Mouse (Mus musculus) stomach, embryonic 15.5 days (tissue): Measurements from ENCODE around the gene Lypd1. TPM values are rescaled to one million over a fixed set of nuclear protein-coding genes. Genes with fewer than 3 reads are reported as not detected.

Experiments used
- ATAC-seq: fragments of 200-750 bp; cut with Nextera tagmentation; 2 replicates; pipeline ENCODE4 v1.8.0; 2017; ENCODE audit warnings: low read depth, moderate number of reproducible peaks, moderate TSS enrichment; ENCODE audit not compliant: insufficient read depth, low FRiP score
- H3K27ac ChIP-seq: fragments of 300-500 bp; sonication (generic); 2 replicates; pipeline ENCODE4 v1.5.1; 2015; ENCODE audit warnings: mild to moderate bottlenecking, inconsistent platforms
- H3K27me3 ChIP-seq: fragments of 300-500 bp; sonication (generic); replicated peaks from 2 replicates; pipeline ENCODE4 v1.6.1; 2015; ENCODE audit warnings: inconsistent platforms
- H3K36me3 ChIP-seq: fragments of 300-500 bp; sonication (generic); 2 replicates; pipeline ENCODE4 v1.6.1; 2015; ENCODE audit warnings: inconsistent platforms
- H3K4me1 ChIP-seq: fragments of 300-500 bp; sonication (generic); 2 replicates; pipeline ENCODE4 v1.6.1; 2015; ENCODE audit warnings: inconsistent platforms
- H3K4me2 ChIP-seq: fragments of 300-500 bp; sonication (generic); 2 replicates; pipeline ENCODE4 v1.6.1; 2015; ENCODE audit warnings: mild to moderate bottlenecking, inconsistent platforms
- H3K4me3 ChIP-seq: fragments of 300-500 bp; sonication (generic); replicated peaks from 2 replicates; pipeline ENCODE4 v1.5.1; 2015; ENCODE audit warnings: inconsistent platforms
- H3K9ac ChIP-seq: fragments of 300-500 bp; sonication (generic); 2 replicates; pipeline ENCODE4 v1.6.1; 2015; ENCODE audit warnings: inconsistent platforms
- H3K9me3 ChIP-seq: fragments of 300-500 bp; sonication (generic); 2 replicates; pipeline ENCODE4 v1.6.1; 2016; ENCODE audit warnings: inconsistent platforms
- WGBS: fragments of 180-500 bp; shearing (Covaris S2); methylation state at CpG from one replicate; pipeline ENCODE4 v1.1.7; 2015; 5-methylcytosine and 5-hydroxymethylcytosine counted together
- polyA plus RNA-seq: library from polyadenylated mRNA; unstranded; fragments of >200 nt; fragmentation: Nextera tagmentation; extraction: Ambion mirVana; gene quantifications from 2 replicates; pipeline ENCODE4 v1.2.1, GENCODE M21; 2015

Gene Lypd1
- 1.6 and 2.5 TPM in 2 replicates for polyA plus RNA-seq

DNA sequence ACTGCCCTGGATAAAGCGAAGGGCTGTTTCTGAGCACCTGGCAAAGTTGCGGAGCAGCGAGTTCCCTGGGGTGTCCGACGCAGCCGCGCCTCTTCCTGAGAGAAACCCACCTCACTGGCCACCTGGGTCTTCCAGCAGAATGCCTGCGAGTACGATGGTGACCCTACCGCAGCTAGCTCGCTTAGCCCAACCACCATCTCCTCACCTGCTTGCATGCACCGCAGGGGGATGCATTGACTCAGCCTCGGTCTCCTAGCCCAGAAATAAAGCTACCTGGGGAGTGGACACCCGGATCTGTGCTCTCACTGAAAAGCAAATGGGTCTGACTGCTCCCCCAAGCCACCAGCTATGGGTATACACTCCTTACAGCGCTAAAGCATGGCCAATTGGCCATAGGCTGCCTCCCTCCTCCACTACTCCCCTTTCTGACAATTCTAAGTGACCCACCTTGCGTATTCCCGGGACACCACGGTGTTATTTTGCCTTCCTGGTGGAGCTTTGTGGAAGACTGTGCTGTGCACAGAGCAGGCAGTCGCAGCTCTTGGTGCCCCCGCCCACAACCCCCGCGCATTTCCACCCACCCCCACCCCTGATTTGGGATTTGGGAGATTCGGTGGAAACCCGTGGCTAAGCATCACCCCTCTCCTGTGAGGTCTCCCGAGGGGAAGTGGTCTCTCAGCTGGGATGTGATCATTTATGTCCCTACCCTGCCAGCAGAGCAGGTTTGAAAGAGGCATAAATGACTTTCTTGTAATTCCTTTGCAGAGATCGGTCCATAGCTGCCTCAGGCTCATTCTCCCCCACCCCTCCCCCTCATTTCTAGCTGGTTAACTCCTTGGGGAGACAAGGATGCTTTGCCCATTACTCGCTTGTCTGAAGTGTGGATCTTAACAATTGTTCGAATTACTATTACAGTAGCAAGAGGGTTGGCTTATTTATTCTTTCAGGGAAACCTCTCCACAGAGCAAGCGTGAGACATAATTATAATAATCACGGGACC, at the start of gene Lypd1:
Gene Lypd1, minus strand, starts transcription at position 501 of the 1,000 bp plus-strand sequence.
- 8% methylated on average over 30 of the region's 30 CpGs for WGBS
- no peak within 1 kb of the TSS for H3K9ac ChIP-seq
- H3K27ac ChIP-seq = no peak within 1 kb of the TSS
- peak within 1 kb of the TSS; percentile 96 for H3K4me2 ChIP-seq
- H3K9me3 ChIP-seq = no peaks in the 10 kb centered on the region
- ATAC-seq = no peak
- peak within 1 kb of the TSS; percentile 44 for H3K4me3 ChIP-seq
- peaks cover 30% of the 10 kb centered on the region for H3K27me3 ChIP-seq
- H3K4me1 ChIP-seq = peaks cover 23% of the 10 kb centered on the region
- H3K36me3 ChIP-seq = no peaks in the 10 kb centered on the region

DNA sequence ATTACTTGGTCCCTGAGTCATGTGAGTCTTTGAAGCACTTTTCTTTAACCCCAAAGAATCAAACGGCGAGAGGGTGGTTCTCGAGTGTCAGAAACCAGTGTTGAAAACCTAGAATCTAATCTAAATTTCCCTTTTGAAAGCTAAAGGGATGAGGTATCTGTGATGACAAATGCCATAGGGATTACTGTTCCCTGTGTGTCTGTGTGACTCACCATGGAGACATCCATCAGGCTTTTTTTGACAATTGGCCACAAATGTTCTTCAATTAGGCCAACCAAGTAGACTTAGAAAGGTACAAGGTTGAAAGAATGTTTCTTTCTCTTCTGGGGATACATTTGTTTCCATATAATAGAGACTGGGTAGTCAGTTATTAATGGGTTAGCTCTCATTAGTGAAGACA, 38.1 kb upstream of the Lypd1 start:
- Histone ChIP-seq H3K9me3 (no peaks in the 10 kb centered on the region), H3K9ac (no peak overlapping the region), H3K36me3 (no peaks in the 10 kb centered on the region), H3K4me3 (no peak overlapping the region), H3K4me1 (no peaks in the 10 kb centered on the region), H3K4me2 (no peak overlapping the region), H3K27me3 (no peaks in the 10 kb centered on the region), H3K27ac (no peak overlapping the region)
- ATAC-seq = no peak
- WGBS = 70% methylated on average over 3 of the region's 3 CpGs

DNA sequence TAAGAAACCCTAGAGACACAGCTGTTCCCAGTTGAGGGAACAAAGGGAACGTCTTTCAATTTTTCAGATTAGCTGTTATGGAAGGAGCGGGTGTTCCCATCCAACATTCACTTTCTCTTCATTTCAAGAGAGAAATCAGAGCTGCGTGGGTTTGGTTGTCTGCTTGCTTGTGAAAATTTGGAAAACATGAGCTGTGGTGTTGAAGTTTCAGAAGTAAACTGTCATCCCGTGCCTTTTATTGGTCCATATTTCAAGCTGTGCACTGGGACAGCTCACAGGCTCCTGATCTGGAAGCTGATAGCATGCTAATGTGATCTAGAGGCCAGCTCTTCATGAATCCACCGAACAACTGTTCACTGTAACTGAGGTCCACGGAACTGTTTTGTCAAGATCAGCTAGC, 36.2 kb upstream of the Lypd1 start:
- 69% methylated on average over 6 of the region's 6 CpGs for WGBS
- peaks cover 5% of the 10 kb centered on the region; the same call in 1 of the 2 replicates for H3K4me1 ChIP-seq

GRCm38 (mm10) chr1:125945136-125945535, 32.2 kb upstream of the Lypd1 start:
- 31% methylated on average over 9 of the region's 9 CpGs for WGBS
- Histone ChIP-seq H3K27me3 (no peaks in the 10 kb centered on the region), H3K4me1 (peaks cover 5% of the 10 kb centered on the region; the same call in 1 of the 2 replicates), H3K36me3 (no peaks in the 10 kb centered on the region), H3K4me2 (no peak overlapping the region), H3K9ac (no peak overlapping the region), H3K4me3 (no peak overlapping the region), H3K27ac (no peak overlapping the region), H3K9me3 (no peaks in the 10 kb centered on the region)
- no peak for ATAC-seq

More for the DNA sequence above, 36.2 kb upstream of the Lypd1 start:
- H3K9ac ChIP-seq = no peak overlapping the region
- no peaks in the 10 kb centered on the region for H3K9me3 ChIP-seq
- H3K4me2 ChIP-seq = no peak overlapping the region
- H3K27ac ChIP-seq = no peak overlapping the region
- no peaks in the 10 kb centered on the region for H3K27me3 ChIP-seq
- ATAC-seq = no peak
- H3K36me3 ChIP-seq = no peaks in the 10 kb centered on the region
- no peak overlapping the region for H3K4me3 ChIP-seq

- Histone ChIP-seq H3K27me3 (no peaks in the 10 kb centered on the region), H3K36me3 (no peaks in the 10 kb centered on the region), H3K4me1 (peaks cover 5% of the 10 kb centered on the region; the same call in 1 of the 2 replicates), H3K27ac (no peak overlapping the region), H3K9ac (no peak overlapping the region), H3K4me2 (no peak overlapping the region), H3K4me3 (no peak overlapping the region), H3K9me3 (no peaks in the 10 kb centered on the region)
- ATAC-seq = no peak
- WGBS = 63% methylated on average over 1 of the region's 1 CpGs
Measured at GRCm38 (mm10) chr1:125943305-125943704, 30.4 kb upstream of the Lypd1 start.

GRCm38 (mm10) chr1:125925486-125925885, 12.6 kb upstream of the Lypd1 start:
- no peak for ATAC-seq
- Histone ChIP-seq H3K9ac (no peak overlapping the region), H3K4me2 (no peak overlapping the region), H3K4me3 (no peak overlapping the region), H3K27me3 (no peaks in the 10 kb centered on the region), H3K27ac (no peak overlapping the region), H3K4me1 (no peaks in the 10 kb centered on the region), H3K36me3 (no peaks in the 10 kb centered on the region), H3K9me3 (no peaks in the 10 kb centered on the region)
- WGBS = 93% methylated on average over 10 of the region's 10 CpGs

DNA sequence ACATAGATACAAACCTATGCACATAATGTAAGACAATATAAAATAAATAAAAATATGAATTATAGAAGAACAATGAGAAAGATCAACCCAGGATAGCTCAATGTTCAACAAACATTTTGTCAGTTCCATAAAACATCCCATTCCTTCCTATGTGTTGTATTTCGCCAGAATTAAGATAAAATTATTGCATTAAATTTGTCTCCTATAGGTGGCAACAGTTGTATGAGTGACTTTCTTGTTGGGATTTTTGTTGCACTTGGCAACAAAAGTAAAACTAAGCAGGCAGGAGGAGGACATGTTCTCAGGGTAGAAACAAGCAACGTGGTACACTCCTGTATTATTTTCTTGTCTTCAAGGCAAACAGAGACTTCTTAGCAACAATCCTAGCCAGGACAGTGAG, 10.2 kb upstream of the Lypd1 start:
- H3K36me3 ChIP-seq = no peaks in the 10 kb centered on the region
- no peak overlapping the region for H3K9ac ChIP-seq
- 68% methylated on average over 2 of the region's 2 CpGs for WGBS
- no peaks in the 10 kb centered on the region for H3K27me3 ChIP-seq
- H3K4me1 ChIP-seq = no peaks in the 10 kb centered on the region
- ATAC-seq = no peak
- H3K27ac ChIP-seq = no peak overlapping the region
- no peak overlapping the region for H3K4me3 ChIP-seq
- H3K4me2 ChIP-seq = no peak overlapping the region
- no peaks in the 10 kb centered on the region for H3K9me3 ChIP-seq

- ATAC-seq = no peak
- Histone ChIP-seq H3K27ac (no peak overlapping the region), H3K9ac (no peak overlapping the region), H3K4me1 (no peaks in the 10 kb centered on the region), H3K27me3 (no peaks in the 10 kb centered on the region), H3K9me3 (no peaks in the 10 kb centered on the region), H3K4me3 (no peak overlapping the region), H3K4me2 (no peak overlapping the region), H3K36me3 (no peaks in the 10 kb centered on the region)
- WGBS = 89% methylated on average over 3 of the region's 3 CpGs
Measured at GRCm38 (mm10) chr1:125920696-125921095, 7.8 kb upstream of the Lypd1 start.

DNA sequence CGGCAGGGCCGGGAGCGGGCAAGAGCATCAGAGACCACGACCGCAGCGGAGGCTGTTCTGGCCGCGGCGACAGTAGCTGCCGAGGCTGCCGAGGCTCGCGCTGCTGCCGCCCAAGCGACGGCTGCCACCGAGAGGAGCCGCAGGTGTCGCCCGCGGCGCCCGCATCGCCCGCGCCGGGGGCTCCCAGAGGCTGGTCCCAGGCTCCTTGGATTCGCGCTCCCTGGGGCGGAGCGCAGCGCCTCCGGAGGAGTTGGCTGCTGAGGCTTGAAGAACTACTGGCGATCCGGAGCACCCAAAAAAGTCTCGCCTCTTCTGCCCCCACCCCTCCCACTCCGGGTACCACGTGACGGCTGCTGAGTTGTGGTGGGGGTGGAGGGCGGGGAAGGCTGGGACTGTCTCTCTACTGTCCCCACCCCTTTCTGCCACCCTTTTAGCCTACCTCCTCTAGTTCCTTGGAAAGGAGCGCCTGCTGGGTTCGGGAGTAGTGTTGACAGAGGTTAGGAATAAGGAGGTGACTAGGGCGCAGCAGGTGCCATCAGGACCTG, 928 bp downstream of the Lypd1 start:
- no peak overlapping the region for H3K9ac ChIP-seq
- H3K4me1 ChIP-seq = peaks cover 23% of the 10 kb centered on the region
- peak overlapping the region; percentile 96 for H3K4me2 ChIP-seq
- H3K4me3 ChIP-seq = peak overlapping the region; percentile 44
- no peak overlapping the region for H3K27ac ChIP-seq
- WGBS = 0% methylated on average over 43 of the region's 43 CpGs
- peak; percentile 61; the same call in 1 of the 2 replicates for ATAC-seq
- no peaks in the 10 kb centered on the region for H3K9me3 ChIP-seq
- H3K36me3 ChIP-seq = no peaks in the 10 kb centered on the region
- H3K27me3 ChIP-seq = peaks cover 30% of the 10 kb centered on the region

DNA sequence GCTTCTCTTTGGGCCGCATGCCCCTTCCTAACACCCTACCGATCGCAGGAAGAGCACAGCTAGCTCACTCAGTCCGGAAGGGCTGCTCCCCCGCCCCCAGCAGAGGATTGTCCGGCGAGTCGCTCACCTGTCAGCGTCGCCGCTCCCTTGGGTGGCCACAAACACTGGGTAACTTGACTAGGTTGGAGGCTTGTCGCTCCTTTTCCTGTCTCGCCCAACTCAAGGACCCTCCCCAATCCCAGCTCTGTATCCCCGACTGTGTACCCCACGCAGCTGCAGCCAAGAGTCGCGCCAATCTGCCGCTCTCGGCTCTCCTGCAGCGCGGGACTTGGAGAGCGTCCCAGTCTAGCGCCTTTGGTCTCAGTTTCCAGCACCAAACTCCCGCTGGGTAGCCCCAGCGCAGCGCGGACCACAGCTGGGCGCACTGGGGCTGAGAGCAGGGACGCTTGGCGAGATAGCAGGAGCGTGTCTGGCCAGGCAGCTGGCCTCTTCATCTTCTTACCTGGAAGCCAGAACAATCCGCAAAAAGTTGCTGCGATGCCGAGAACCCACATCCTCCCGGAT, 1.5 kb downstream of the Lypd1 start:
- Histone ChIP-seq H3K9me3 (no peaks in the 10 kb centered on the region), H3K4me3 (peak overlapping the region; percentile 44), H3K27me3 (peaks cover 30% of the 10 kb centered on the region), H3K4me1 (peaks cover 23% of the 10 kb centered on the region), H3K27ac (no peak overlapping the region), H3K36me3 (no peaks in the 10 kb centered on the region), H3K4me2 (peak overlapping the region; percentile 96), H3K9ac (no peak overlapping the region)
- under 1% methylated on average over 35 of the region's 35 CpGs for WGBS
- peak; percentile 48; the same call in 1 of the 2 replicates for ATAC-seq

DNA sequence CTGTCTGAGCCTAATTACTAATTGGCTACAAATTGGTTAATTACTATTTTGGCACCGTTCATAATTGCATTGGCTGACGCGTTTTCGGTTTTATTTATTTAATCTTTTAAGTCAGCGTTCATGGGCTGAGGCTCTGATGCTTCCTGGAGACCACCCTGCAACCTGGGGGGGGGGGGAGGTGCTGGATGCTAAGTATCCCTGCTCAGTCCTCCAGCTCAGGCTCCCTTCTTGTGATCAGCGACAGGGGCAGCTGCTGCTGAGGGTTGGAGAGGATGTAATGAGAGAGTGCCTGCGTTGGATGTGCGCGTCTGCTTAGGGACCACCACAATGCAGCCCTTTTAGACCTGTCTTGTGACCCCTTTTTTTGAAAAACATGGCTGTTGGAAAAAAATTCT, 2.0 kb downstream of the Lypd1 start:
- WGBS = 3% methylated on average over 9 of the region's 9 CpGs
- Histone ChIP-seq H3K36me3 (no peaks in the 10 kb centered on the region), H3K4me1 (peaks cover 23% of the 10 kb centered on the region), H3K27me3 (peaks cover 30% of the 10 kb centered on the region), H3K4me2 (peak overlapping the region; percentile 96), H3K9me3 (no peaks in the 10 kb centered on the region), H3K4me3 (peak overlapping the region; percentile 44), H3K27ac (no peak overlapping the region), H3K9ac (no peak overlapping the region)
- ATAC-seq = no peak
